Mouse (Mus musculus) forelimb bud, embryonic 11.5 days (tissue): ENCODE measurements around the gene Nrcam.
"Not testable (repeated sequence)": the region's sequence is repeated elsewhere in the genome, so short reads cannot be mapped to it uniquely, and the experiment has no call there.

Experiments
- DNase-seq: peaks from one replicate; pipeline ENCODE4 v3.0.0-alpha.2; 2012; ENCODE audit warnings: low read depth, low spot score

Nrcam gene

GRCm38 (mm10) chr12:44328381-44329315, at the start of gene Nrcam:
Gene Nrcam (plus strand): TSS chr12:44328885.
- peak; percentile 44 for DNase-seq

DNA sequence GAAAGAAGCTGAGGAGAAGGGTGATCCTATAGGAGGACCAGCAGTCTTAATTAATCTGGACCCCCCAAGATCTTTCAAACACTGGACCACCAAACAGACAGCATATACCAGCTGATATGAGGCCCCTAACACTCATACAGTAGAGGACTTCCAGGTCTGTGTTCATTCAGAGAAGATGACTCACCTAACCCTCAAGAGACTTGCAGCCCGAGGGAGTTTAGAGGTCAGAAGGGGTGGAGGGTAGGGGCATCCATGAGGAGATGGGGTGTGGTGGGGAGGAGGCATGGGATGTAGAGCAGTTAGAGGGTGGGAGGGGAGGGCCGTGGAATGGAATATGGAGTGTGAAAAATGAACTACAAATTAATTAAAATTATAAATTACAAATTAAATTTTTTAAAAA, 48.5 kb upstream of the Nrcam start:
- DNase-seq: not testable (repeated sequence)

DNA sequence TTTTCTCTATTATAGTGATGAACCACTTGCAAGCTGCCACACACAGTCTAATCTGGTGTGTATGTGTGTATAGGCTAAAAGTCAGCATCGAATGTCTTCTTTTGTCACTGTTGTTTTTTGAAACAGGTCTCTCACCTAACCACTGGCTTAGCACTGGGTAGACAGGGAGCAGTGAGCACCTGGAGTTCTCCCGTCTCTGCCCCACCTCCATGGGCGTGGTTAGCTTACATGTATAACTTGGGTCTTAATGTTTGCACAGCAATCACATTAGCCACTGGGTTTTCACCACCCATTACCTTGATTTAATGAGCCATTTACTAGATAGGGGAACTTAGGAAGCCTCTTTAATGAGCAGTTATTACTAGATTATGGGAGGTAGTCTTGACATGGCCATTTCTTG, 47.2 kb upstream of the Nrcam start:
- no peak for DNase-seq

- no peak for DNase-seq
Measured at GRCm38 (mm10) chr12:44283378-44283777, 45.3 kb upstream of the Nrcam start.

DNA sequence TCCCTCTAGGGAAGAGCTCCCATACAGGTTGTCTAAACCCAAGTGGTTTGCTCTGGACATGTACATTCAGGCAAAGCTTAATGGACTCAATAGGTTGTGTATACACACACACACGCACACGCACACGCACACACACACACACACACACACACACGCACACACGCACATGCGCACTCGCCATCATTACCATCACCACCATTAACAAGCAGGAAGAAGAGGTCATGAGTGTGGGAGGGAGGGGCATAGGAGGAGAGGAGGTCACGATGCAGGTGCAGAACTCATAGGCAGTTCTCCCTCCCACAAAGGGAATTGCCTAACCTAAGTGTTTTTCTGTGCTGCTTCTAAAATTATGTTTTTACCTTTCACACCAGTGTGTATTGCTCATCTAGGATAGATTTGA, 41.7 kb upstream of the Nrcam start:
- no peak for DNase-seq

GRCm38 (mm10) chr12:44292281-44292680, 36.4 kb upstream of the Nrcam start:
- peak; percentile 77 for DNase-seq

DNA sequence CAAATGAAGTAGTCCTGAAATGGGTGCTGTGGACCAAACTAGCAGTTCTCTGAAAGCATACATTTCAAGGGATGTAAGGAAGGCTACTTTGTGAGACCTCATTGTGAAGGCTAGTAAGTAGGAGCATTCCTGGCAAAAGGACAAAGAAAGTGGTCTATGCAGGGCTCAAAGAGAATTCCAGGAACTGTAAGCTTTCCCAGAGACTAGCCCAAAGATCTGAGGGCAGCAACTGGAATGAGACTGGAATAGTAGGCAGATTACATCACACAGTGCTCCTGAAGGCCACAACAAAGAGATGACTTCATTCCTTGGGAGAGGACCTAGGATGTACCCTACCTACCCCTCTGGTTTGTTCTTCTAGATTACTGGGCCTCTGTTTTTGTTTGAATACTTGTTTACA, 27.9 kb upstream of the Nrcam start:
- no peak for DNase-seq

DNA sequence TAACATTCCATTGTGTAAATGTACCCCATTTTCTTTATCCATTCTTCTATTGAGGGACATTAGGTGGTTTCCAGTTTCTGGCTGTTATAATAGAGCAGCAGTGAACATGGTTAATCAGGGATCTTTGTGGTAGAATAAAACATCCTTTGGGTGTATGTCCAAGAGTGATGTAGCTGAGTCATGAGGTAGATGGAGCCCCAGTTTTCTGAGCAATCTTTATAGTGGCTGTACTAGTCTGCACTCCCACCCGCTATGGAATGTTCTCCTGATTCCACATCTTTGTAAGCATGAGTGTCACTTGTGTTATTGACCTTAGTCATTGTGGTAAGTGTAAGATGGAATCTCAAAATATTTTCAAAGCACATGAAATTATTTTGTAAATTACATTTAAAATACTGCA, 24.7 kb upstream of the Nrcam start:
- DNase-seq: no peak

- no peak for DNase-seq
Measured at GRCm38 (mm10) chr12:44304869-44305268, 23.8 kb upstream of the Nrcam start.

DNA sequence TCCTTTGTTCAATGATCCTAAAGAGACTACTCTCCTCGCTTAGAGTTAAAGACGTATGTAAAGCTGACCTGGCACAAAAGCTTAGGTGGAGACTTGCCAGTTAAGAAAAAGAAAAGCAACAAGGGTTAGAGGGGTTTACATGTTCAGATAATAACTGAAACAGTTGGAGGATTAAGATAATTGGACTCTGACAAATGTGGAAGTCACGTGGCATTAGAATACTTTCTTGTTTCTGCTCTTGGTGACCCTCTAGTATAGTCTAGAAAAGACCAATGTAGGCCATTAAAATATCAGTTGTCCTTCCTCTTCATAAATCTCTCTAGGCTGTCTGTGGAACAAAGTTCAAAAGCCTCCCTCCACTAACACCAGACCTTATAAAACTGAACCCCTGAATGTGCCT, 20.5 kb upstream of the Nrcam start:
- no peak for DNase-seq

GRCm38 (mm10) chr12:44315212-44315611, 13.5 kb upstream of the Nrcam start:
- no peak for DNase-seq

GRCm38 (mm10) chr12:44325091-44325490, 3.6 kb upstream of the Nrcam start:
- DNase-seq: no peak

DNA sequence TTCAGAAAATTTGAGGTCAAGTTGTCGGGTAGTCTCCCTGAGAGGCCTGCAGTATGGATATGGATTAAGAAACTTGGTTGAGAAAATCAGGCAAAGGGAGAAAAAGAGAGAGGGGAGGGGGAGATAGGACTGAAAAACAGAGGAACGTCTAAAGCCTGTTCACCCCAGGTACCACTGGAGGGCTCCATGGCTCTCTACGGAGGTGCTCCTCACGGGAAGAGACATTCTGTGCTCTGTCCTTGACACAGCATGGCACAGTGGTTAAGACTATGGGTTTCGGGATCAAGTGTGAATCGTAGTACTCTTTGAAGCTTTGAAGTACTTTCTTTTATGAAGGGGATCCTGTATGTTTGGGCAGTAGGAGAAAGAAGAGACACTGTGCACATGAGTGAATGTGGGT, 1.2 kb upstream of the Nrcam start:
- no peak for DNase-seq

- DNase-seq: no peak
Measured at GRCm38 (mm10) chr12:44329316-44330215, 881 bp downstream of the Nrcam start.

GRCm38 (mm10) chr12:44330216-44330719, 1.6 kb downstream of the Nrcam start:
- no peak for DNase-seq

DNA sequence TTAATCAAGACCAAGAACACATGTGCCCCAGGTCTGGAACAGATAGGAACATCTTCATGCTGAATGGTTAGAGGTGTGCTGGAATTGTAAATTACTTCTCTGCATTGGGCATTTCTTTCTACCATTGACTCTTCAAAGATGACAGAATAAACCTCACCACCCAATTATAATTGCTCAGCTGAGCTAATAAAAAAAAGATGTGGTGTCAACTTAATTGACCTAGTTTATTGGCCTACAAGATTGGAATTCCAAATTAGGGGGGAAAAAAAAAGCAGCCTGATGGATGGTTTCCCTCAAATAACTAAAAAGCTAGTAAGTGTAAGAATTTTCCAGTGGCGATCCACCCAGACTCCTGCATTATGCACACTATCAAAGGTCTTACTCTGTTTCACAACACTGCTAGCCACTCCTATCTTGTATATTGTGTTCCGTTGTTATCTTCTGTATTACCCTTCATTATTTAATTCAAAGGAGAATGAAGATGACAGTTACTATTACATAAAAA, 8.5 kb downstream of the Nrcam start:
- no peak for DNase-seq

DNA sequence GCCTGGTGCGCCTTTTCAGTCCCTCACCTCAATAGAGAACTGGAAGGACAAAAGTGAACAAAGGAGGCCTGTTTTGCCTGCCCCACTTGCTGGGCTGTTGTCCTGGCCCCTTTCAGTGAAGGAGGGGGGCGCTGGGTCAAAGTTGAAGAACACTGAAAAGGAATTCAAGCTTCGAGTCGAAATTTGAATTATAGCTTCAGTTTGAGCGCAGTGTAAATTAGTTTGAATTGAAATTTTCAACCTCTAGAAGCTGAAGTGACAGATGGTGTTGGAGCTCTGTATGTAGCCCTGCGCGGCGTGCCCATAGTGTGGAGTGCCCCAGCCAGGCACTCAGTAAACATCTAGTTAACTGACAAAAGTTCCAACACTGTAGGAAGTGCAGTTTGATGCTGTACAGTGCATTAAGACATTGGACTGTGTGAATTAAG, 9.5 kb downstream of the Nrcam start:
- no peak for DNase-seq

GRCm38 (mm10) chr12:44344075-44344474, 15.4 kb downstream of the Nrcam start:
- DNase-seq: no peak

- no peak for DNase-seq
Measured at GRCm38 (mm10) chr12:44345251-44345650, 16.6 kb downstream of the Nrcam start.

GRCm38 (mm10) chr12:44346143-44346542, 17.5 kb downstream of the Nrcam start:
- DNase-seq: no peak

DNA sequence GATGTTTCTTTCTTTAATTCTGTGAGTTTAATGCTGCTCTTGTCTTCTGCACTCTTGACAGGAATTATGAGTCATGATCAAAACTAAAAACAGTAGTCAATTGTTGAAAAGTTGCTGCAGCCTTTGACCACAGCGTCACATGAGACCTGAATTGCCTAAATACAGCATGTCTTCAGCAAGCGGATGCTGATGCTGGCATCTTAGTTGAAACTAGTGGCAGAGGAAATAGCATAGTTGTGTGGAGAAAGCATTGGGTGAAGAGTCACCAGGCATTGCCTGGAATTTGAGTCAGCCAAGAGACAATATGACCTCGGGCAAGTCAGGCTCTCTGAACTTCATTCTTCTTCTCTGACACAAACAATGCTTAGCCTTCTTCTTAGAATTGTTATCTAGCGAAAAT, 26.4 kb downstream of the Nrcam start:
- DNase-seq: no peak

DNA sequence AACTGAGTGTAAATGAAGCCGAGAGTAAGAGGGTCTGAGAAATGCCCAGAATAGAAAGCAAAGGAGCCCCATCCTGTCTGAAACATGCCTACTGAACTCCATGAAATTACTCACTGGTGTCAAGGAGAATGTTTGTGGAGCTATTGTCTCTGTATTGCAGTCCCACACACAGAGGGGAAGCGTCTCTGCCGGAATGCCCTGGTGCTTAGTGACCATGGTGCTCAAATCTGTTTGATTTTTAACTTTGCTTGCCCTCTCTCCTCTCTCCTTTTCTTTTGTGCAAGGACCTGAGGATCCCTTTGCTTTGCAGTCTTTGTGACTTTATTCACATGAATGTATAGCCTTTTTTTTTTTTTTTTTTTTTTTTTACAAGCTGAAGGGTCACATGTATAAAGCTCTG, 28.8 kb downstream of the Nrcam start:
- DNase-seq: no peak
